Mouse (Mus musculus) Patski (cell line): ENCODE measurements around the gene Kif1a. TPM values are rescaled to one million over a fixed set of nuclear protein-coding genes. Genes with fewer than 3 reads are reported as not detected.
A peak's percentile ranks its signal among the peaks of the same experiment; 100 is the strongest.

Experiments
- ATAC-seq: fragments of 100-300 bp; one replicate; pipeline ENCODE4 v1.8.0; 2021
- CTCF ChIA-PET: fragments of 350-600 bp; sonication (Branson Sonifier 250); formaldehyde crosslinking; loops from one replicate; lab custom pipeline; 2022; ENCODE audit warnings: inconsistent platforms; lab: Charles Lee
- POLR2A ChIA-PET: fragments of 350-600 bp; sonication (Branson Sonifier 250); formaldehyde crosslinking; loops from one replicate; lab custom pipeline; 2022; ENCODE audit warnings: antibody characterized with exemption, inconsistent platforms; lab: Charles Lee
- DNase-seq: peaks from one replicate; pipeline ENCODE4 v3.0.0-alpha.2; 2011; ENCODE audit warnings: low read depth, low spot score
- H3K27me3 ChIP-seq: fragments of 371-371 bp; one replicate; pipeline ENCODE4 v1.5.1; 2021
- CTCF ChIP-seq: fragments of 100-300 bp; IDR thresholded peaks from one replicate; pipeline ENCODE4 v1.5.1; 2021
- in situ Hi-C: fragments of 300-500 bp; cut with MboI; formaldehyde crosslinking; loops from 3 replicates; pipeline ENCODE4 v1.11.1; 2018; ENCODE audit warnings: low pct_unique_long_range_greater_than_20kb, mixed read lengths
- polyA plus RNA-seq: library from polyadenylated mRNA; unstranded; gene quantifications from one replicate; pipeline ENCODE4 v1.2.3, GENCODE M21; 2021

Kif1a gene
- polyA plus RNA-seq, 1 experiment from 2014 or later, result not detected

DNA sequence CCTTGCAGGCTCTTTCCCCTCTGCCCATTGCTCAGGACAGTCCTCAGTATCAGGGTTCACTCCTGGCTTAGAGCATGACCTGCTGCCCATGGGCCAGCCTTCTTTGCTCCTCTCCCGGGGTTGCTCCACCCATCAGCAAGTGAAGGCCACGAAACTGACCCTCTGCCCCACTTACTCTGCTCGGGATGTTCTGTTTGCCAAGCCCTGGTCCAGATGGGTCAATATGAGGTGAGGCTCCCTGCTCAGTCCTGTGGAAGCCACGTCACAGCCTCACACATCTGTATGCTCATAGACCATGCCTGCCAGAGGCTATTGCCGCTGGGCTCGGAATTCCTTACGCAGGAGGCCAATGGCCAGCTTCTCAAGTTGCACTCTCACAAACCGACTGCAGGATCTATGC, 26.5 kb upstream of the Kif1a start:
- ChIA-PET POLR2A (no interaction called here), CTCF (interaction anchor here (0.7 to 1.7 kb wide), 11 partner anchors 9 to 224 kb away, joined by 3 to 11 read pairs (median 3); partner anchors contain the start of genes Mterf4, Pask and Ppp1r7)
- DNase-seq (no peak), ATAC-seq (no peak)
- no peaks in the 10 kb centered on the region for H3K27me3 ChIP-seq
- TF ChIP-seq CTCF, result no peak
- in situ Hi-C loops, result no loop called here

DNA sequence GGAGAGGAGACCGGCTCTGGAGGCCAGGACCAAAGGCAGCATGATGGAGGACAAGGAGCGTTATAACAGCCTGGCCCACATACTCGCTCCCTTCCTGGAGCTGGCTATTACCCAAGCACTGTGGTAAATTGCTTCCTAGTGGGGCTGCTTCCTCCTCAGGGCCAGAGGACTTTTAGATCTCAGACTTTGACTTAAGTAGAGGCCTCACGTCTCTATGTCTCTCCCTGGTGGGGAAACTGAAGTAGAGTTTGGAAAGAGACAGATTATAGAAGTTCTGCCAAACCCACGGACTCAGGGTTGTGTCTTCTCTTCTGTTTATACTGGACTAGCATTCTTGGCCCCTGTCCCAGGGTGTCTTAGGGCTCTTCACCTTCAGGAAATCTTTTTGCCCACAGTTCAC, 23.5 kb upstream of the Kif1a start:
- DNase-seq (no peak), ATAC-seq (no peak)
- in situ Hi-C loops, result no loop called here
- CTCF ChIA-PET, result interaction anchor here (1.3 kb wide), 1 partner anchor 224 kb away, joined by 4 read pairs; no protein-coding TSS in a partner anchor
- POLR2A ChIA-PET, result interaction anchor here (0.7 kb wide), 1 partner anchor 100 kb away, joined by 3 read pairs; no protein-coding TSS in a partner anchor
- peaks cover 4% of the 10 kb centered on the region for H3K27me3 ChIP-seq
- peak; percentile 11 for TF ChIP-seq CTCF

DNA sequence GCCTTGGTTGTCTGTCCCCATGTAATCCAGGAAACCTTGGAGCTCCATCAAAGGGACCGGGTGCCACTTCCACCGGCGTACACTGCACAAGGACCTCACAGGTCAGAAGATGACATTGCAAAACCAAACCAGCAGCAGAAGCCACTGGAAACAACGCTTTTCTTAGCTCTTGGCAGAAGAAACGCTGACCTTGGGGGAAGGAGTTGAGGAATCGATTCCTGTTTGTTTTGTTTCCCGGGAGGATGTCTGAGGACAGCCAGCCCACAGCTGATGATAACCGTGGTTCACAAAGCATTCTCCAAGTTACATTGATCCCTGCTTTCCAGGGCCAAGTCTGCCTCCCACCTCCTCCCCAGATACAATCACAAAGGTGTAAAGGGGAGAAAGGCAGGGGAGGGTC, 22.3 kb upstream of the Kif1a start:
- no peak for TF ChIP-seq CTCF
- CTCF ChIA-PET, result no interaction called here
- in situ Hi-C loops, result no loop called here
- H3K27me3 ChIP-seq, result peaks cover 4% of the 10 kb centered on the region
- POLR2A ChIA-PET, result no interaction called here
- no peak for DNase-seq
- no peak for ATAC-seq

DNA sequence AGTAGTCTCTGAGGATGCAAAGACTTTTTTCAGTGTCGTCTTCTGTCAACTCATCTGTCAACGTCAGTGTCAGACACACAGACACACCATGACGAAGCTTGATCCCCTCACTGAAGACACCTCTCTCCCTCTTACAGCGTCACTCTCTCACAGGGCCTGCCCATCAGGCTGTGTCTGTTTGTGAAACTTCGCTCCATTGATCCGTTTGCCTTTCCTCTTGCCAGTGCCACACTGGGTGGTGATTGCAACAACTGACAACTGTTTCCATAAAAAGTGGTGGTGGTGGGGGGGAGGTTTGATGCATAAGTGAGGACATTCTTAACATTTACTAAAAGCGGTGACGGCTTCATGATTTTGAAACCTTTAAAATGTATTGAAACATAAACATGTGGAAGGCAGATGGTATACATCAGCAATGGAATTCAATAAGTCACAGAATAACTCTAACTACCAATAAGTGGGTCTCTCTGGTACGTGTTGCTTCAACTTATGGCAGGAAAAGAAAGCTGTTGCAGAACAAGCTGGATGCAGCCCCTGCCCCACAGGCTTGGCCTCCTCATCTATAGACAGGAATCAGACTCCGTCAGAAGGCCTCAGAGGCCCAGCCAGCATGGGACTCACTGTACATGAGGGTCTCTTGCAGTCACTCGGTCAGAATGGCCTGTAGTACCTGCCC, 21.6 kb upstream of the Kif1a start:
- H3K27me3 ChIP-seq, result peaks cover 4% of the 10 kb centered on the region
- DNase-seq, result no peak
- ChIA-PET POLR2A (no interaction called here), CTCF (no interaction called here)
- in situ Hi-C loops, result no loop called here
- TF ChIP-seq CTCF, result no peak
- no peak for ATAC-seq

DNA sequence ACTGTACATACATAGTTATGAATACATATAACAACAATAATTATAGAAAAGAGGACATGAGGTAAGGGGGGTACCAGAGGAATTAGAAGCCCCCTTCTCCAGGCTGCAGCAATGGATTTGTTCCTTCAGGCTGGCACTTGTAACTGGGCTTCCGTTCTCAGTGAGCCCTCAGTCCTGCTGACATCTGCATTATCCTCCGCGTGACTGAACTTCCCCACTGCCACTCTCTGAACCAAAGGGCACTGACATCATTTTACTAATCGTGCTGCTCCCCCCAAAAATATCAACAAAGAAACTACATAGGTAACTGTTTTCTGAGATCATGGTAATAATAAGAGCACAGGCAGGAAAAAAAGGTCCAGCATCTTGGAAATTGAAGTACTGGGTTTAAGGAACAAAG, 17.1 kb upstream of the Kif1a start:
- H3K27me3 ChIP-seq, result peaks cover 27% of the 10 kb centered on the region
- no peak for ATAC-seq
- in situ Hi-C loops, result no loop called here
- DNase-seq, result no peak
- no peak for TF ChIP-seq CTCF
- POLR2A ChIA-PET, result no interaction called here
- CTCF ChIA-PET, result interaction anchor here (1.4 kb wide), 1 partner anchor 10 kb away, joined by 5 read pairs; no protein-coding TSS in a partner anchor

DNA sequence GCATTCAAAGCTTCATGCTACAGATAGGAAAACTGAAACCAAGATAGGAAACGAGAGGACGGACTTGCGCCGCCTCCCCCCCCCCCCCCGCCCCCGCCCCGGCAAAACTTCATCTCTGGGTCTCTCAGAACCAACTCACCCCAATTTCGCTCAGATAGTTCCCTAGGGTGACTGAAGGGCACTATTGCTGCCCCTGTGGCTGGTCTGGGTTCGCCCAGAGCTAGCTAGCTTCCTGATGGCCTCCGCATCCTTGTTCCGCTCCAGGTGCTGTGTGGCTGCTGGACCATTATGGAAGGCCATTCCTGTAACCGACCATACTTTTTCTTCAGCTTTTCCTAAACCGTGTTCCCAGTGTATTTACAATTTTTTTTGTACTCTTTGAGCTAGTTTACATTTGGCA, 13.7 kb upstream of the Kif1a start:
- peaks cover 43% of the 10 kb centered on the region for H3K27me3 ChIP-seq
- POLR2A ChIA-PET, result no interaction called here
- in situ Hi-C loops, result no loop called here
- DNase-seq (no peak), ATAC-seq (no peak)
- CTCF ChIA-PET, result no interaction called here
- TF ChIP-seq CTCF, result no peak

DNA sequence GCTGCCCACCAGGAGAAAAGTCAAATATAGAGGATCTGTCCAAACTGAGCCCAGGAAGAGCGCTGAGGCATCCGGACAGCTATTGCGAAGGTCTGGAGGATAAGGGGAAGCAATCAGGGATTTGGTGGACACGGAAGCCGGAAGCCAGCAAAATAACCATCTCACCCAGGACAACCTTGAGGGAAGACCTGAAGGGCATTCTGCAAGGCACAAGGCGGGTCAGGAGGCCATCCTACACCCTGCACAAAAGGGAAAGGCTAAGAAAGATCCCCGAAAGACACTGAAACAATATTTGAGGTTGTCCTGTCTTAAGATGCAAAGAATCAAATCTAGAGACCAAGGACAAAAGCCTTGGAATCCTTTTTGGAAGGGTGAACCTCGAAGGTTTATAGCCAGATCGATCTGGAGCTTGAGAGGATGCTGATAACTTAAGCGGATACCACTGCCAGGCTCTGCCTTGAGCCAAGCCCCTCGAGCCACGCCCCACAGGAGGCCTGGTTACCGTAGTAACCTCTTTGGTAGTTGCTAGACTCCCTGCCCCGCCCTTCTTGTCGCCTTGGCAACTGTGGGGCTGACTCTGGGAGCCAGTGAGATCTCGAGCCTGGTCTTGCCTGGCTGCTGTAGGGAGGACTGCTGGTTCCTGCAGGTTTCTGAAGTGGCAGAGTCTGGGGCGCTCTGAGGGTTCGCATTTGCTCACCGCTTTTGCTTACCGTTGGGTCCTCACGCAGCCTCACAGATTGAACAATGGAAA, 13.1 kb upstream of the Kif1a start:
- no peak for TF ChIP-seq CTCF
- in situ Hi-C loops, result no loop called here
- DNase-seq (no peak), ATAC-seq (no peak)
- CTCF ChIA-PET, result no interaction called here
- H3K27me3 ChIP-seq, result peaks cover 42% of the 10 kb centered on the region
- POLR2A ChIA-PET, result no interaction called here

DNA sequence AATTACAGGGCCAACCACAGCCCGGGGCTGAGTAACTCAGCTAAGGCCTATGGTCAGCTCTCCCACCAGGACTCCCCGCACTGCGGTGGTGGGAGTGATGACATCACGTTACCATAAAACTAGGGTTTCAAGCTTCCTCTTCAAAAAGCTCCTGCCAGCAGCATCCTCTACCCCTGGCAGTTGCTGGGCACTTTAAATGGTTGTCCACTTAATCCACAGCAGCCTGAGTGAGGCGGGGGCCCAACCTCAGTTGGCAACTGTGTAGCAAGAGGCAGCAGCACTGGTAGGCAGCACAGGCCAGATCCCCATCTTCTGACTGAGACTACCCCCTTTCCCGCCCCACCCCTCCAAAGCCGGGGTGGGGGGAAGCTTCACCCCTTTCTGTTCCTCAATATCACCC, 949 bp upstream of the Kif1a start:
- DNase-seq, result no peak
- ATAC-seq, result no peak
- in situ Hi-C loops, result no loop called here
- peaks cover 79% of the 10 kb centered on the region for H3K27me3 ChIP-seq
- POLR2A ChIA-PET, result no interaction called here
- CTCF ChIA-PET, result no interaction called here
- TF ChIP-seq CTCF, result no peak

DNA sequence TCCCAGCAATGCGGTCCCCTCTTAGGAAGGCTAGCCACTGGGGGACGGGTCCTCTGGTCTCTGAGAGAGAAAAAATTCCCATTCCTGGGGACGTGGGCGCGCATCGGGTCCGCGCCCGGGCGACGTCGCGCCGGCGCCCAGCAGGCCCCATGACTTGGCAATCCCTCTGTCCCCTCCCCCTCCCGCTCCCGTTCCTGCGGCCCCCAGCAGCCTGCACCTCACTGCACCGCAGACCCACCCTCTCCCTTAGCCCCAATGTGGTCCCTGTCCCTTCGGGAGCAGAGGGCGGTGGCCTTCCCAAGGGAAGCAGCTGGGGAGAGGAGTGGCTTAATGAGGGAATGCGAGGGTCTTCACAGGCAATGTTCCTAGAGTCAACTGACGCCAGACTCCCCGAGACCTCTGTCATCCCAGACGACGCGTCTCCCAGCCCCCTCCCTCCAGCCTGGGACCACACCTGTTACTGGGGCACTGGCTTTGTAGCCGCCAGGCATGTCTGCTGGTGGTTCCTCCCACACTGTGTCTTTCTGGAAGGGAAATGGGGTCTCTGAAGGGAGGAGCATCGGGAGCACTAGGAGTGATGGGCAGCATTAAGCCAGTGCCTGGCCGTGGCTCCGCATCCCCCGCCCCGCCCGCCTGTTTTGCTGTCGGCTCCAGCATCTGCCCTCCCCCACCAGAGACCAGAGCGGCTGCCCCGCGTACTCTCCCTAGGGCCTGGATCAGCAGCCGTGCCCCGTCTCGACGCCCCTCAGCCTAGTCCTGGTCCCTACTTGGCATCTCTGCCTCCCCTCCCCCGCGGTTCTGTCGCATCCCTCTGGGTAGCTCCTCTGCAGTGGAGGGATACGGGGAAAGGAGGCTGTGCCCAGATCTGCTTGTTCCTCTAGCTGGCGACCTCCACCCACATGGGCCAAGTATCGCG, 917 bp downstream of the Kif1a start:
- ATAC-seq (no peak), DNase-seq (no peak)
- TF ChIP-seq CTCF, result no peak
- POLR2A ChIA-PET, result no interaction called here
- CTCF ChIA-PET, result no interaction called here
- in situ Hi-C loops, result no loop called here
- H3K27me3 ChIP-seq, result peaks cover 75% of the 10 kb centered on the region

DNA sequence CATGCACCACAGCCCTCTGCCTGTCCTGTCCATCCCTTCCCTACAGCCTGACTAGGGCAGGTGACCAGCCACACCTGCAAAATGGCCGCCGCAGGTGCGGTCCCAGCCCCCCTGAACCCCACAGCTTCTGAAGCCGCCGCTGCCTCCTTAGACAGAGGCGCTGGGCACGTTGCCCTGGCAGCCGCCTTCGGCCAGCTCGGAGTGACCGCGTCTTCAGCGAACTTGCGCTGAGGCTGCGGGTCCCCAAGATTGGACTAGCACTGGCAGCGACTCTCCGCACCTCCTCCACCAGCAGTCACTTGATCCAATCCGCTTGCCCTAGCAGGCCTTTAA, 1.5 kb downstream of the Kif1a start:
- peaks cover 69% of the 10 kb centered on the region for H3K27me3 ChIP-seq
- DNase-seq (no peak), ATAC-seq (no peak)
- ChIA-PET CTCF (no interaction called here), POLR2A (interaction anchor here (0.9 kb wide), 1 partner anchor 17 kb away, joined by 3 read pairs; no protein-coding TSS in a partner anchor)
- no peak for TF ChIP-seq CTCF
- in situ Hi-C loops, result no loop called here
